Mouse (Mus musculus): ENCODE data around the gene Pm20d1.

GRCm38 (mm10) chr1:131748636-131749035, 48.5 kb upstream of the Pm20d1 start:
- no peak for TF ChIP-seq CTCF (IDR thresholded peaks at IDR 0.05; ENCODE audit: low read depth, low read length)
- no peak for TF ChIP-seq GATA1 (IDR thresholded peaks at IDR 0.05; ENCODE audit: borderline replicate concordance, low read length)
- TF ChIP-seq TAL1 (conservative IDR thresholded peaks at IDR 0.05; ENCODE audit: low read depth, low read length), result no peak
- no peak for TF ChIP-seq POLR2AphosphoS5 (IDR thresholded peaks at IDR 0.05; ENCODE audit: insufficient replicate concordance, low read depth, low read length)
- no peak for TF ChIP-seq GATA2 (IDR thresholded peaks at IDR 0.05; ENCODE audit: borderline replicate concordance, low read depth, low read length)
